Mouse (Mus musculus): ENCODE data around the gene Bach1.

DNA sequence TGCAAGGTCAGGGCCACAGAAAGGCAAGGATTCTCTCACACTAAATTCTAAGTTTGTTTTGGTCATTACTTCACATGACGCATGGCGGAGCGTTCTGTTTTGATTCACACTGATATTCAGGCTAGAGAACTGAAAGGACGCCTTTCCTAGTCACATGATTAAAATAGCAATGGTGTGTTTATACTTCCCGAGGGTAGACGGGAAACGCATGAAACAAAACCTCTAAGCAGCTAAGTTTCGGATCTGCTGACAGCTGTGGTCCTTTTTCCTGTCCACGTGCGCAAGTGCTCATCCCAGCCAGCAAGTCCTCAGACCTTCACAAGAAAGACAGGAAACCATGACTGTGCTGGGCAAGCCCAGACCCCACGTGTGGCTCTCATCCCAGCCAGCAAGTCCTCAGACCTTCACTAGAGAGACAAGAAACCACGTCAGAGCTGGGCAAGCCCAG, 37.7 kb upstream of the Bach1 start:
- no peak for TF ChIP-seq CTCF (IDR thresholded peaks at IDR 0.05)
- peak; percentile 95 for TF ChIP-seq EP300 (IDR thresholded peaks at IDR 0.05)
